Mouse (Mus musculus) G1E (cell line): ENCODE measurements around the gene Simc1.

Experiments used
- CTCF ChIP-seq: IDR thresholded peaks from 2 replicates; pipeline ENCODE4 v1.5.1; 2012; ENCODE audit warnings: low read depth, low read length, inconsistent platforms, mixed read lengths
- GATA1 ChIP-seq: IDR thresholded peaks from 2 replicates; pipeline ENCODE4 v1.6.1; 2012; ENCODE audit warnings: borderline replicate concordance, low read length, inconsistent platforms, mixed read lengths
- GATA2 ChIP-seq: IDR thresholded peaks from 2 replicates; pipeline ENCODE4 v1.6.1; 2012; ENCODE audit warnings: low read depth, low read length, inconsistent platforms, borderline replicate concordance
- POLR2AphosphoS5 ChIP-seq: IDR thresholded peaks from 2 replicates; pipeline ENCODE4 v1.6.1; 2012; ENCODE audit warnings: low read depth, low read length, inconsistent platforms; ENCODE audit not compliant: insufficient replicate concordance
- TAL1 ChIP-seq: conservative IDR thresholded peaks from 2 replicates; pipeline ENCODE4 v1.6.1; 2012; ENCODE audit warnings: low read depth, low read length, inconsistent platforms, mixed read lengths

GRCm38 (mm10) chr13:54501352-54501751 is 2.2 kb upstream of the Simc1 start:
- TF ChIP-seq CTCF = no peak
- no peak for TF ChIP-seq GATA1
- TF ChIP-seq POLR2AphosphoS5 = no peak
- TF ChIP-seq TAL1 = no peak
- no peak for TF ChIP-seq GATA2
